Mouse (Mus musculus) layer of hippocampus, postnatal 25 days (tissue): ENCODE measurements around the gene Pdlim5. TPM values are rescaled to one million over a fixed set of nuclear protein-coding genes. Genes with fewer than 3 reads are reported as not detected.
"Not testable (repeated sequence)": the region's sequence is repeated elsewhere in the genome, so short reads cannot be mapped to it uniquely, and the experiment has no call there.

Experiments used
- DNase-seq, 2 experiments: peaks; one replicate each; pipeline ENCODE4 v3.0.0; 2022; ENCODE audit warnings: mixed read lengths in 2 of 2, low spot score in 1 of 2; ENCODE audit errors: extremely low spot score in 1 of 2
- total RNA-seq, 2 experiments: library from RNA; stranded (reverse); gene quantifications; 2 replicates each; pipeline ENCODE4 v1.2.3; 2021

Gene Pdlim5
- total RNA-seq, 2 experiments from 2014 or later: 21.3 to 24.5 TPM

GRCm38 (mm10) chr3:142207488-142207887 lies 188.0 kb downstream of the Pdlim5 start:
- no peak for DNase-seq

GRCm38 (mm10) chr3:142206316-142206715 lies 189.2 kb downstream of the Pdlim5 start:
- no peak for DNase-seq

GRCm38 (mm10) chr3:142196142-142196541 lies 199.4 kb downstream of the Pdlim5 start:
- DNase-seq: no peak

- not testable (repeated sequence) for DNase-seq
These were observed 203.9 kb downstream of the Pdlim5 start for GRCm38 (mm10) chr3:142191627-142192026.

Other genes with a start within 250 kb of the Pdlim5 start
- gene Bmpr1b, start 226.3 kb downstream of the Pdlim5 start, total RNA-seq: 10 to 100 TPM; 17.1 to 18.7 TPM
- gene Gbp5, start 98.3 kb upstream of the Pdlim5 start, total RNA-seq: 1 to 10 TPM; 1.0 to 1.2 TPM
- 1 to 10 TPM; 2.2 TPM for gene Gbp7, start 134.6 kb upstream of the Pdlim5 start, total RNA-seq
- 1 to 10 TPM; 2.4 to 3.2 TPM for gene Gbp3, start 164.3 kb upstream of the Pdlim5 start, total RNA-seq
- gene Gbp2b, start 199.2 kb upstream of the Pdlim5 start, total RNA-seq: under 1 TPM in 1 of 2 experiments, not detected in 1; 0.10 TPM
- 1 to 10 TPM; 1.3 to 1.5 TPM for gene Gbp2, start 224.9 kb upstream of the Pdlim5 start, total RNA-seq